Mouse (Mus musculus) kidney, adult 2 months (tissue): Measurements from ENCODE around the gene Ptgir. TPM values are rescaled to one million over a fixed set of nuclear protein-coding genes. Genes with fewer than 3 reads are reported as not detected.

Source experiments
- DNase-seq: peaks from one replicate; pipeline ENCODE4 v3.0.0; 2021
- H3K27ac ChIP-seq: fragments of 200-500 bp; 2 replicates; pipeline ENCODE4 v1.5.1; 2012; ENCODE audit warnings: low read depth, low read length, control low read depth, inconsistent platforms; ENCODE audit not compliant: insufficient read depth
- H3K27me3 ChIP-seq: fragments of 200-500 bp; replicated peaks from 2 replicates; pipeline ENCODE4 v1.6.1; 2012; ENCODE audit warnings: mild to moderate bottlenecking, moderate library complexity, low read length, inconsistent platforms; ENCODE audit not compliant: control insufficient read depth, insufficient read depth
- H3K36me3 ChIP-seq: fragments of 200-500 bp; 2 replicates; pipeline ENCODE4 v1.6.1; 2012; ENCODE audit warnings: mild to moderate bottlenecking, moderate library complexity, low read length, inconsistent platforms; ENCODE audit not compliant: control insufficient read depth, insufficient read depth
- H3K4me1 ChIP-seq: fragments of 200-500 bp; 2 replicates; pipeline ENCODE4 v1.6.1; 2011; ENCODE audit warnings: low read length; ENCODE audit not compliant: control insufficient read depth, insufficient read depth
- H3K4me3 ChIP-seq: fragments of 200-500 bp; 2 replicates; pipeline ENCODE4 v1.5.1; 2011; ENCODE audit warnings: mild to moderate bottlenecking, low read depth, low read length, control low read depth; ENCODE audit not compliant: insufficient read depth
- CTCF ChIP-seq: fragments of 200-500 bp; conservative IDR thresholded peaks from 2 replicates; pipeline ENCODE4 v1.5.1; 2011; ENCODE audit warnings: low read depth, mild to moderate bottlenecking, control low read depth, low read length, moderate library complexity, mixed read lengths; ENCODE audit not compliant: insufficient read depth, insufficient read length
- POLR2A ChIP-seq: fragments of 200-500 bp; IDR thresholded peaks from one replicate; pipeline ENCODE4 v1.6.1; 2011; ENCODE audit warnings: low read depth, low read length, control low read depth
- WGBS: fragments of 180-500 bp; shearing (Covaris S2); methylation state at CpG from one replicate; pipeline ENCODE4 v1.1.7; 2018; 5-methylcytosine and 5-hydroxymethylcytosine counted together
- polyA plus RNA-seq: library from polyadenylated mRNA; depleted of rRNA; stranded (reverse); fragments of >200 nt; gene quantifications from 2 replicates; pipeline ENCODE4 v1.2.3, GENCODE M21; 2012

The Ptgir gene
- polyA plus RNA-seq, 1 experiment, result 4.0 TPM

- no peaks in the 10 kb centered on the region; the same call in 1 of the 2 replicates for H3K27me3 ChIP-seq
- 5% methylated on average over 23 of the region's 23 CpGs for WGBS
- peak; percentile 79 for DNase-seq
- H3K4me3 ChIP-seq, result no peak overlapping the region; the same call in 1 of the 2 replicates
- no peaks in the 10 kb centered on the region for H3K4me1 ChIP-seq
- peak overlapping the region; percentile 63 for H3K27ac ChIP-seq
- H3K36me3 ChIP-seq, result no peaks in the 10 kb centered on the region
- no peak for TF ChIP-seq CTCF
- TF ChIP-seq POLR2A, result no peak
Measured at GRCm38 (mm10) chr7:16890944-16891343, 15.3 kb upstream of the Ptgir start.

GRCm38 (mm10) chr7:16891641-16892351, 14.5 kb upstream of the Ptgir start, which contains the start of gene Gng8:
Gng8 (plus strand) TSS chr7:16891786.
- TF ChIP-seq CTCF (peak; percentile 88), POLR2A (no peak)
- peak; percentile 87 for DNase-seq
- WGBS, result under 1% methylated on average over 30 of the region's 30 CpGs
- Histone ChIP-seq H3K27me3 (no peaks in the 10 kb centered on the region; the same call in 1 of the 2 replicates), H3K36me3 (no peaks in the 10 kb centered on the region), H3K4me3 (peak within 1 kb of the TSS; percentile 7), H3K27ac (peak within 1 kb of the TSS; percentile 63), H3K4me1 (no peaks in the 10 kb centered on the region)

- Histone ChIP-seq H3K4me1 (no peaks in the 10 kb centered on the region), H3K4me3 (no peak overlapping the region), H3K27ac (no peak overlapping the region), H3K36me3 (no peaks in the 10 kb centered on the region), H3K27me3 (no peaks in the 10 kb centered on the region; the same call in 1 of the 2 replicates)
- no peak for DNase-seq
- WGBS, result 45% methylated on average over 9 of the region's 9 CpGs
- TF ChIP-seq CTCF (no peak), POLR2A (no peak)
Measured at GRCm38 (mm10) chr7:16892352-16892730, 13.9 kb upstream of the Ptgir start.

GRCm38 (mm10) chr7:16893612-16894011, 12.7 kb upstream of the Ptgir start:
- no peaks in the 10 kb centered on the region; the same call in 1 of the 2 replicates for H3K27me3 ChIP-seq
- H3K4me1 ChIP-seq, result no peaks in the 10 kb centered on the region
- H3K36me3 ChIP-seq, result no peaks in the 10 kb centered on the region
- no peak for TF ChIP-seq POLR2A
- no peak for TF ChIP-seq CTCF
- no peak overlapping the region for H3K27ac ChIP-seq
- 15% methylated on average over 3 of the region's 6 CpGs for WGBS
- no peak for DNase-seq
- H3K4me3 ChIP-seq, result no peak overlapping the region

- H3K4me1 ChIP-seq, result no peaks in the 10 kb centered on the region
- H3K36me3 ChIP-seq, result no peaks in the 10 kb centered on the region
- no peak overlapping the region for H3K27ac ChIP-seq
- WGBS, result 10% methylated on average over 4 of the region's 4 CpGs
- H3K27me3 ChIP-seq, result no peaks in the 10 kb centered on the region; the same call in 1 of the 2 replicates
- no peak overlapping the region for H3K4me3 ChIP-seq
- DNase-seq, result no peak
- TF ChIP-seq CTCF, result no peak
- TF ChIP-seq POLR2A, result no peak
Measured at GRCm38 (mm10) chr7:16894279-16894678, 12.0 kb upstream of the Ptgir start.

- 1% methylated on average over 24 of the region's 24 CpGs for WGBS
- Histone ChIP-seq H3K27me3 (no peaks in the 10 kb centered on the region; the same call in 1 of the 2 replicates), H3K4me3 (no peak overlapping the region), H3K36me3 (no peaks in the 10 kb centered on the region), H3K4me1 (no peaks in the 10 kb centered on the region), H3K27ac (no peak overlapping the region)
- DNase-seq, result peak; percentile 80
- TF ChIP-seq POLR2A, result no peak
- TF ChIP-seq CTCF, result peak; percentile 84
Measured at GRCm38 (mm10) chr7:16895000-16895399, 11.3 kb upstream of the Ptgir start.

DNA sequence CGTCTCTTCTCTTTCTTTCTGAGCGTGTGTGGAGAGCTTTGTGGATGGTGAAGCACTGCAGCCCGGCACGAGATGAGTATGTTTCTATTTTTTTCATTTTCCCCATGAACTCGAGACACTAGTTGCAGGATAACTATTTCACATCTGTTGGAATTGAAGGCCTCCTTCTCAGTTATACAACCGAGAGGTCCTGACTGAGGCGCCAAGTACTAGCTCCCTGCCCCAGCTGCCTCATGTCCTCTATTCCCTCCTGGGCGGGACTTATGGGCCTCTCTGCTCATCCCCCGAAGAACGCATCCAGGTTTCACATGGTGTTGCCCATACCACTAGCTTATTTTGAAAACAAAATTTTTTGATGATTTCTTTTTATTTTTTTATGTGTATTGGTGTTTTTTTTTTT, 10.8 kb upstream of the Ptgir start:
- Histone ChIP-seq H3K4me3 (no peak overlapping the region), H3K4me1 (no peaks in the 10 kb centered on the region), H3K27me3 (no peaks in the 10 kb centered on the region; the same call in 1 of the 2 replicates), H3K27ac (no peak overlapping the region), H3K36me3 (no peaks in the 10 kb centered on the region)
- no peak for DNase-seq
- TF ChIP-seq CTCF, result no peak
- no peak for TF ChIP-seq POLR2A
- WGBS, result 37% methylated on average over 10 of the region's 10 CpGs
